In the genomic region with DNA sequence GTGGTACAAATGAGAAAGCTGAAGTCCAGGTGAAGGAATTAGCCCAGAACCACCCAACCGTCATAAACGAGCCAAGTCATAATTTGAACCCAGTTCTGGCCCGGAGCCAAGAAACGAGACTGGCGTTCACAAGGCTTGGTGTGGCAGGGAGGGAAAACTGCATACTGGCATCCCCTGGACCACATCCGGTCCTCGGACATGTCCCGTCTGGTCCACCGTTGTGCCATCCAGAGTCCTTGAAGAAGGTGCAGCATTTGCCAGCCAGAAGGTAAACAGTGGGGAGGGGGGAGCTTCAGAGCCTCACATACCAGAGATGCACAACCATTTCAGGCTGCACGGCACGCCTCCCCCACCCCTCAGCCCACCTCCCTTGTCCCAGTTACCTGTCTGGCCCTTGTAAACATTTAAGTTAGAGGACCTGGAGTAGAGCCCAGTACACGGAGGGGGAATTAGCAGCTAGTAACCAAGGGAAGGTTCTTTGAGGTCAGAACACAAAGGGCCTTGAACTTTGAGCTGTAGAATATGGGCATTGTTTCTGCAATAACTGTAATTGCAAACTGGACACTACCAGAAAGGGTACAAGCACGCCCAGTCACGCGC, we compare ENCODE assay signal across 17 mouse cellular contexts. TPM values are rescaled to one million over a fixed set of nuclear protein-coding genes. Genes with fewer than 3 reads are reported as not detected.
DNase-seq lines count a peak whose midpoint lies in the region; ATAC-seq and TF ChIP-seq lines count a peak whose summit lies in the region.
"Had no signal": no experiment of that assay in that cellular context is flagged by ENCODE, and none has a peak within 500 bp of the region (broad histone marks: within the 10 kb centered on the region; RNA-seq: fewer than 3 reads in every experiment).

No protein-coding gene starts in this region.

- no peak for TF ChIP-seq POLR2A in cerebellum, adult 2 months (IDR thresholded peaks at IDR 0.05; ENCODE audit: borderline replicate concordance, insufficient read depth, low read length)
- no peak for TF ChIP-seq POLR2A in limb, embryonic 14.5 days (IDR thresholded peaks at IDR 0.05; ENCODE audit: borderline replicate concordance, extremely low read depth, insufficient read depth, insufficient read length)

- H3K27ac ChIP-seq in cerebellum, adult 2 months (ENCODE audit: insufficient read depth, low read length): no peak overlapping the region
- H3K27ac ChIP-seq in limb, embryonic 14.5 days (replicated peaks; ENCODE audit: low read depth, low read length): no peak overlapping the region
- H3K27ac ChIP-seq in limb, embryonic 10.5 days: no peak overlapping the region
- H3K27ac ChIP-seq: limb, embryonic 12.5 days; midbrain, embryonic 10.5 days; neural tube, embryonic 13.5 days had no signal

- H3K9me3 ChIP-seq in limb, embryonic 14.5 days (ENCODE audit: control insufficient read depth, low read length): no peaks in the 10 kb centered on the region
- no peaks in the 10 kb centered on the region for H3K9me3 ChIP-seq in limb, embryonic 10.5 days (replicated peaks)
- H3K9me3 ChIP-seq: heart, embryonic 12.5 days; midbrain, embryonic 10.5 days; neural tube, embryonic 13.5 days had no signal

- H3K9ac ChIP-seq in limb, embryonic 14.5 days (ENCODE audit: low read depth, low read length, severe bottlenecking): no peak overlapping the region
- H3K9ac ChIP-seq: heart, embryonic 12.5 days; limb, embryonic 12.5 days; liver, postnatal 0 days; neural tube, embryonic 13.5 days had no signal

- ATAC-seq in limb, embryonic 14.5 days (ENCODE audit: low FRiP score, low read depth): no peak
- ATAC-seq: activated CD4-positive, CD25-positive, alpha-beta regulatory T cell, adult 4 months; liver, postnatal 0 days had no signal

- no peak for TF ChIP-seq CTCF in cerebellum, adult 2 months (IDR thresholded peaks at IDR 0.05; ENCODE audit: borderline replicate concordance, insufficient read depth, low read depth, low read length)

- no peaks in the 10 kb centered on the region for H3K27me3 ChIP-seq in cerebellum, adult 2 months (ENCODE audit: control insufficient read depth, insufficient read depth, low read length)
- no peaks in the 10 kb centered on the region for H3K27me3 ChIP-seq in limb, embryonic 14.5 days (ENCODE audit: control insufficient read depth, insufficient read depth, low read length)
- no peaks in the 10 kb centered on the region for H3K27me3 ChIP-seq in limb, embryonic 10.5 days (ENCODE audit: low read depth, poor library complexity, severe bottlenecking)
- H3K27me3 ChIP-seq: limb, embryonic 12.5 days; neural tube, embryonic 13.5 days had no signal

- H3K4me2 ChIP-seq in limb, embryonic 14.5 days (replicated peaks; ENCODE audit: low read depth, low read length, severe bottlenecking): 0 out of 2 replicates have a peak overlapping the region, but pooled peaks have one; percentile 7
- H3K4me2 ChIP-seq: heart, embryonic 12.5 days; limb, embryonic 12.5 days; neural tube, embryonic 13.5 days had no signal

- no peaks in the 10 kb centered on the region for H3K36me3 ChIP-seq in limb, embryonic 14.5 days (ENCODE audit: control insufficient read depth, insufficient read depth, low read length)
- no peaks in the 10 kb centered on the region for H3K36me3 ChIP-seq in limb, embryonic 10.5 days
- H3K36me3 ChIP-seq: heart, embryonic 12.5 days; limb, embryonic 12.5 days; midbrain, embryonic 10.5 days; neural tube, embryonic 13.5 days had no signal

- no peak overlapping the region for H3K4me3 ChIP-seq in cerebellum, adult 2 months (replicated peaks; ENCODE audit: insufficient read depth, low read depth, low read length)
- no peak overlapping the region for H3K4me3 ChIP-seq in limb, embryonic 14.5 days (replicated peaks; ENCODE audit: low read length)
- H3K4me3 ChIP-seq in limb, embryonic 10.5 days: no peak overlapping the region
- H3K4me3 ChIP-seq: heart, embryonic 12.5 days; limb, embryonic 12.5 days; midbrain, embryonic 10.5 days; neural tube, embryonic 13.5 days had no signal

- peak; percentile 67 to 70 for DNase-seq in cerebellum, postnatal 10 days
- DNase-seq in cerebellum, adult 2 months: no peak
- no peak for DNase-seq in limb, embryonic 14.5 days (ENCODE audit: low spot score)
- no peak for DNase-seq in limb, embryonic 10.5 days (ENCODE audit: low spot score)
- peak; percentile 62 for DNase-seq in kidney, postnatal 10 days
- peak; percentile 39 to 69 for DNase-seq in lung, postnatal 4 days
- DNase-seq in frontal cortex, postnatal 10 days (ENCODE audit: low spot score in 2 of 2): no peak
- DNase-seq in c-Kit-positive CD71-positive TER-119-positive erythroid progenitor cells, embryonic 14.5 days (ENCODE audit: low spot score): no peak
- DNase-seq: cerebellum, adult 18-20 months; heart, postnatal 4 days; liver, postnatal 0 days; thymus, postnatal 14 days had no signal

- 42% methylated on average over 15 of the region's 15 CpGs for WGBS in cerebellum, adult 2 months
- WGBS in limb, embryonic 14.5 days: 55% methylated on average over 15 of the region's 15 CpGs
- WGBS in limb, embryonic 10.5 days: 90% methylated on average over 15 of the region's 15 CpGs

- H3K4me1 ChIP-seq in cerebellum, adult 2 months (ENCODE audit: control insufficient read depth, insufficient read depth, low read length): no peaks in the 10 kb centered on the region
- H3K4me1 ChIP-seq in limb, embryonic 14.5 days (ENCODE audit: control insufficient read depth, insufficient read depth, low read length): peaks cover 19% of the 10 kb centered on the region
- H3K4me1 ChIP-seq in limb, embryonic 10.5 days: peaks cover 28% of the 10 kb centered on the region

RNA-seq across cellular contexts. Expression of a gene that starts 27.2 kb away (rescaled TPM):
- polyA plus RNA-seq in cerebellum, adult 2 months (2012; rRNA removed): 195 and 196 TPM in 2 replicates
- polyA plus RNA-seq in limb, embryonic 14.5 days (2012; rRNA removed): 306 and 353 TPM in 2 replicates
- polyA plus RNA-seq in limb, embryonic 14.5 days (2014; fragmentation: Nextera tagmentation; extraction: Ambion mirVana): 5.3 and 6.0 TPM in 2 replicates
- polyA plus RNA-seq in limb, embryonic 10.5 days (2016; fragmentation: Nextera tagmentation; extraction: Ambion mirVana): 2.0 and 3.1 TPM in 2 replicates
- polyA plus RNA-seq: activated CD4-positive, CD25-positive, alpha-beta regulatory T cell, adult 4 months had no signal

RNA-seq across cellular contexts. Expression of a gene that starts 51.5 kb away (rescaled TPM):
- polyA plus RNA-seq in cerebellum, adult 2 months (2012; rRNA removed): 131 and 134 TPM in 2 replicates
- 63.3 and 92.3 TPM in 2 replicates for polyA plus RNA-seq in limb, embryonic 14.5 days (2012; rRNA removed)
- polyA plus RNA-seq in limb, embryonic 14.5 days (2014; fragmentation: Nextera tagmentation; extraction: Ambion mirVana): 121 and 132 TPM in 2 replicates
- polyA plus RNA-seq in limb, embryonic 10.5 days (2016; fragmentation: Nextera tagmentation; extraction: Ambion mirVana): 184 and 192 TPM in 2 replicates

Comparison
In these comparisons a context has a peak if more than half of its experiments do, and no peak if none do; other contexts are left out.
1. DNase-seq: peak in cerebellum, postnatal 10 days (2 of 2), kidney, postnatal 10 days (single experiment) and lung, postnatal 4 days (2 of 2); none in cerebellum, adult 2 months (0 of 2), limb, embryonic 14.5 days (single experiment), limb, embryonic 10.5 days (single experiment), frontal cortex, postnatal 10 days (0 of 2) and c-Kit-positive CD71-positive TER-119-positive erythroid progenitor cells, embryonic 14.5 days (single experiment).